Mouse (Mus musculus): ENCODE measurements around the gene Cebpg.

The Cebpg gene

DNA sequence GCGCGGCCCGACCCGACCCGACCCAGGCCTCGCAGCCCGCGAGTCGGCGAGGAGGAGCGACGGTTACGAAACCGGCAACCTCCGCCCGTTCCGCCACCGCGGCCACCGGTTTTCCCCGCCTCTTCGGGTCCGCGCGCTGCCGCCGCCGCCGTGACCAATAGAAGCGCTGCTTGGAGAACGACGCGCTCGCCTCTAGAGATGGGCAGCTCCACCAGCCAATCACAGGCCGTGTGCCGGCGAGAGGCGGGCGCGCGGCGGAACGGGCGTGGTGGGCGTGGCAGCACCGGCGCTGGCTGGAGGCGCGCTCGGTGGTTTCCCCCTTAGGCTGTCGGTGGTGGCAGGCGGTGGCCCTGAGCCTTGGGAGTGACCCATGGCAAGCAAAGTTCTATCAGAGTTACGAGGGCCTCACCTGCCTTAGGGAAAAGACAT lies at the start of gene Cebpg:
Gene Cebpg (minus strand): TSS at position 138 of the 429 bp plus-strand sequence.
- DNase-seq (ENCODE audit: low spot score): peak; percentile 96

- DNase-seq (ENCODE audit: low spot score): no peak
Observed at GRCm38 (mm10) chr7:35099528-35099927, 43.2 kb upstream of the Cebpg start.

- no peak for DNase-seq (ENCODE audit: low spot score)
Observed at GRCm38 (mm10) chr7:35098777-35099176, 42.4 kb upstream of the Cebpg start.

DNA sequence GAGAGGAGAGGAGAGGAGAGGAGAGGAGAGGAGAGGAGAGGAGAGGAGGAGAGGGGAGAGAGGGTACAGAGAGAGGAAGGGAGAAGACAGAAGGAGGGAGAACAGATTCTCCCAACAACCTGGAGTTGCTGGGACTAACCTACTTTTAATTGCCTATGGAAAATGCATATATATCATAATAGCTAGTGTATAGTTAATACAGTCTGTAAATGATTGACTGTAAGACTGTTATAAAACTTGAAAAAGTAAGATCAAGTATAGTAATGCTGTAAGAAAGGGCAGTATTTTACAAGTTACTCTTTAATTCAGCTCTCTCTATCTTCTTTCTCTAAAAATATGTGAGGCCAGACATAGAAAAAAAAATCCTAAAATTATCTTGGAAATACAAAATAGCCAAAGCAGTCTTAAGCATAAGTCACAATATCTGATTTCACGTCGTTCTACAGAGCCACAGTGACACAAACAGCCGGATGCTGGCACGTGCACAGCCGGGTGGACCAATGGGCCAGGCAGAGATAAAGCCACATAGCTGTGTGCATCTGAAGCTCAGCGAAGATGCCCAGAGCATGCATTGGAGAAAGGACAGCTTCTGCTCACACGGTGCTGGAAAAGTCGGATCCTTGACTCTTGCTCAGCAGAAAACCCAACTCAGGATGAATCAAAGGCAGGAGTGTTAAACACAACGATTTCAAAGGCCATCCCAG lies 38.8 kb upstream of the Cebpg start:
- no peak for DNase-seq (ENCODE audit: low spot score)

- no peak for DNase-seq (ENCODE audit: low spot score)
Observed at GRCm38 (mm10) chr7:35090550-35090949, 34.2 kb upstream of the Cebpg start.

GRCm38 (mm10) chr7:35086271-35086861 lies 30.0 kb upstream of the Cebpg start:
- DNase-seq (ENCODE audit: low spot score): no peak

DNA sequence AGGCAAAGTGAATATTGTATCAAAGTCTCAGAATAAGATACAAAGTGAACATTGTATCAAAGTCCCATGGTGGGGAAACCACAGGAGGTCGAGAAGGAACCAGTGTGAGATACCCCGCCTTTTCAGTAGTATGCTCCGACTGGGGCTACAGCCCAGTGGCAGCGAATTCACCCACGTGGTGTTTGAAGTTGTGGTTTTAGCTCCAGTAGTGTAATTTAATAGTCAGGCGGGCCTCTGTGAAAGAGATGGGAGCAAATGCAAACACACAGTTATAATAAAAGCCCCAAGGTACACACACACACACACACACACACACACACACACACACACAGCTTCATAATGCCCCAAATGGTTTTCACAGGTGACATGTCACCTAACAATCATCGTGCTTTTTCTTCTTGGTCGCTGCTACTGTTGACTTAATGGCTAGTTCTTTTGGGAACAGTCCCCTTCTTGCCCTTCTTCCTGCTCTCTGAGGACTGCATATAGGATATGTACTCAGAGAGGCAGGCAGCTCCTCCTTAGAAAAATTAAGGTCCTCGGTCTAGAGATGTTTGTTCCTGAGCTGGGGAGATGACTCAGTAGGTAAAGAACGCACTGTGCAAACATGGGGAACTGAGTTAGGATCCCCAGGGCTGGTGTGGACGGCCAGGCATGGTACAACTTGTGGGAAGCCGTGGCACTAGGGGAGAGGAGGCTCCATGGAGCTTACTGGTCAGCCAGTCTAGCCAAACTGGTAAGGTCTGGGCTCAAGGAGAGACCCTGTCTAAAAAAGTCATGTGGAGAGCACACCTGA lies 28.4 kb upstream of the Cebpg start:
- DNase-seq (ENCODE audit: low spot score): no peak

GRCm38 (mm10) chr7:35081406-35082104 lies 25.2 kb upstream of the Cebpg start:
- no peak for DNase-seq (ENCODE audit: low spot score)

GRCm38 (mm10) chr7:35080843-35081338 lies 24.5 kb upstream of the Cebpg start:
- no peak for DNase-seq (ENCODE audit: low spot score)

DNA sequence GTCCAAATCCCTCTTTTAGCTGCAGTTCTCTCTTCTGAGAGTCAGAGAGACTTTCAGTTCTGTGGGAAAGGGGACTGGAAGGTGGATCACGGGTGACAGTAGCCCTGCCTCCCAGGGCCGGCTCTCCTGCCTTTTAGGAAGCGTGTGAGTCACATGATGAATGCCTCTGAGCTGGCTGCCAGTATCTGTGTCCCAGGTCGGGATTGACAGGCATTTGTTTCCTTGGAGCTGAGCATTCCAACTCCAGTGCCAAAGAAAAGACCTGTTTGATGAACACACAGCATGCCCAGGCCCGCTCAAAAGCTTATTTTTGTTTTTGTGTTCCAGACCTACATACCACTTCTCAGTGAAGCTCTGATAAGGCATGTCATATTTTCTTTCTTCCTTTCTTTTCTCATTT lies 20.3 kb upstream of the Cebpg start:
- no peak for DNase-seq (ENCODE audit: low spot score)

DNA sequence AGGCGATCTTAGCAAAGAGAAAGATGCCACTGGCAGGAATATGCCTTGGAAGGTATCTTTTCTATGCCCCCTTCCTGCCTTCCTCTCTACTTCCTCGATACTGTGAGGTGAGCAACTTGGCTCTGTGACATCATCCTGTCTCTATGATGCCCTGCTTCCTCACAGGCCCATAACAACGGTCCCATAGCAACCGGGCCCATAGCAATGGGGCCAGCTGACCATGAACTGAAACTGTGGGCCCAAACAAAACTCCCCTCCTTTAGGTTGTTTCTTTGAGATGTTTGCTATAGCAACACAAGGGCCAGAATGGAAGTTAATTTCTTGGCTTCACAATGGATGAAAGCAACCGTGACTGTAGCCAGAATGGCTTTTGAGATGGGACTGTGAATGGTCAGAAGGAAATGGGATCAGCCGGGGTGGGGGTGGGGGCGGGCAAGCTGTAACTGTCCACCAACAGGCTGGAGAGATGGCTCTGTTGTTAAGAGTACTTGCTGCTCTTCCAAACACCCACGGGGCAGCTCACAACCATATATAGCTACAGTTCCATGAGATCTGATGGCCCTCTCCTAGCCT lies 10.4 kb upstream of the Cebpg start:
- no peak for DNase-seq (ENCODE audit: low spot score)

DNA sequence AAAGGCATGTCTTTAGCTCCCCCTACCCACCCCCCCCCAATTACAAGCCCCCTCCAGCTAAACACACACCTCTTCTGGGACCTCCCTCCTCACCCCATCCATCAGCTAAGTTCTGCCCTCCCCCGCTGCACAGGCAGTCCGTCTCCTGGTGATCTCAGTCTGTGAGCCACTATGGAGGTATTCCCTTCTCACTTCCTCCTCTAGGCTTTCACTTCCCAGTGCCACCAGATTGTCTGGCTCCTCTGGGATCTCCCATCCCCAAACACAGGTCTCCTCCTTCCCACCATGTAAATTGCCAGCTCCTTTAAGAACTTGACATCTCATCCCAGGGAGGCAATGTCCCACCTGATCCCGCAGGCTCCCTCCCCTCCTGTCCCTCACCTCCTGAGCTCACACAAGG lies 9.6 kb upstream of the Cebpg start:
- DNase-seq (ENCODE audit: low spot score): no peak

DNA sequence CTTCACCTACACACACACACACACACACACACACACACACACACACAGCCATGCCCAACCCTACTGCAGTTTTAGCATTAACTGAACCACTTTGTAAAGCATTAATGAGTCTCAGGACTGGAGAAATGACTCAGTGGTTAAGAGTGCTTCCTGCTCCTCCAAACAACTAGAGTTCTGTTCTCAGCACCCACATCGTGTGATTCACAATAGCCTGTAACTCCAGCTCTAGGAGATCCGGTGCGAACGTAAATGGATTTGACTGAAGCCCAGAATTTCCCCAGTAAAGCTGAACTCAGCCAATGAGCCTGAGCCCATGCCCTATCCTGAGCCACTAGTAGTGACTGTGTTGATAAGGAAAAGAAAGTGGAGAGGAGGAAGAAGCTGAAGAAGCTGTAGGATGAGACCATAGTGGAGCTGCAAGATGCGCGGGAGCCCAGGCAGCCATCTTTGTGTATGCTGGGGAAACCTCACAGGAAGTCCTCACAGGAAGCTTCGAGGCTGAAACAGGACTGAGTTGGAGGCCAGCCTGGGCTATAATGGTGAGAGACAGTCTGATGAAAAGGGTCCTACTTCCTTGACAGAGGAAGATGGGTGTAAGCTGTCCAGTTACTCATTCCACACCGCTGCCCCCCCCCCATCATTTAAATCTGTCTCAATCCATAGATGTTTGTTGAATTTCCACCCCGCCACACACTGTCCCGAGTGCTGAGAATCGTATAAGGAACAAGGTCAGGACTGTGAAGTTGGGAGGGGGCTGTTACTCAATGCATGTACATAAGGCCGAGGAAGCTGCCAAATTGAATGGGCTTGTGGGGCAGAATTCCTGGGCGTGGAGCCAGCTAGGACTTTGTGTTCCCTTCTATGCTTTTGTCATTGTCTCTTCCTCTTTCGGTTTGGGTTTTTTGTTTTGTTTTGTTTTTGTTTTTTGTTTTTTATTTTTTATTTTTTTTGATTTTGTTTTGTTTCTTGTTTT lies 8.2 kb upstream of the Cebpg start:
- DNase-seq (ENCODE audit: low spot score): no peak

GRCm38 (mm10) chr7:35059467-35059866 lies 3.1 kb upstream of the Cebpg start:
- DNase-seq (ENCODE audit: low spot score): no peak

- DNase-seq (ENCODE audit: low spot score): no peak
Observed at GRCm38 (mm10) chr7:35058329-35058728, 2.0 kb upstream of the Cebpg start.

DNA sequence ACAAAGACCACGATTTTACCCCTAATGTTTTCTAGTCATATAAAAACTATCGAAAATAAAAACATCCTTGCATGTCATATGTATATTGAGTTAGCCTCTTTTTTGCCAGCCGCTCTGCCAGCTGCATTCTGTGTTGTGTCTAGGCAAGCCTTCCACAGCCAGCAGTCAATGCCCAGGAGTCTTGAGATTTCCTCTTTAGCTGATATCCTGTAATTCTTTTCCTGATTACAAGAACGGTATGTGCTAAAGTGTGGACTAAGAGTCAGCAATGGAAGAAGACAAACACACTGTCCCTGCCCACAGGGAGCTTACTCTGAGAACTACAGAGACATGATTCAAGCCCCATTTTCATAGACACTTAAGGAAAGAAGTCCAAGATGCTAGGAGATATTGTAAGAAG lies 1.2 kb upstream of the Cebpg start:
- no peak for DNase-seq (ENCODE audit: low spot score)

GRCm38 (mm10) chr7:35056999-35057398 lies 626 bp upstream of the Cebpg start:
- DNase-seq (ENCODE audit: low spot score): no peak

DNA sequence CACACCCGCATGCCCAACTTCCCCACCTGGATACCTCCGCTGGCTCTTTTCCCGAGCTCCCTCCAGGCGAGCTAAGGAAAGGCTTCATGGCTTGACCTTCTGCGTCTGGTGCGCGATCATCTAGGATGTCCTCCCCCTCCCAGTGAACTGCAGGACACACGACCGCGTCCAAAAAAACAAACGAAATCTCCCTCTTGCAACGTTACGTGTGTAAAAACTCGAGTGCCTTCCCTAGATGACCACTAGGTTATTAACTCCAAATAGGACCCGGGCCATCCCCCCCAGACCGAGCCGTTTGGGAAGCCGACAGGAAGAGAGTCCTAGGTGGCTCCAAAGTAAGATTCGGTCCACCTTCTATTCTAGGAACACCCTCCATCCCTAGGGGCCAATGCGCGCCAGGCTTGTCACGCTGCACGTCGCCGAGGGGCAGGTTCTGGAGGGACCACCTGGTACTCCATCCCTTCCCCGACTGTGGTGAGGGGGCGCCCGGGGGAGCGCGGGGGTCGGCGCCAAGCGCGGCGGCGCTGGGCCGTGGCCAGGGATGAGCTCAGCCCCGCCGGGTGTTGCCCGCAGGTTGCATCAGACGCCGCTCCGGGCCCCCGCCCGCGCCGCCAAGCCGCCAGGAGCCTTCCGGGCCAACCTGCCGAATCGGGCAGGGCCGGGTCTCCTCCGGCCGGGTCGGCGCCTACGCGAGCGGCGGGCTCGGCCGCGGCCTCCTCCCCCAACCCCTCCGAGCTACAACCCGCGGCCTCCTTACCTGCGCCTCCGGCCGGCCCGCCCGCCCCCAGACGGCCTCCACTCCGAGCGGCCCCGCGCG lies 546 bp downstream of the Cebpg start:
- peak; percentile 44 for DNase-seq (ENCODE audit: low spot score)

DNA sequence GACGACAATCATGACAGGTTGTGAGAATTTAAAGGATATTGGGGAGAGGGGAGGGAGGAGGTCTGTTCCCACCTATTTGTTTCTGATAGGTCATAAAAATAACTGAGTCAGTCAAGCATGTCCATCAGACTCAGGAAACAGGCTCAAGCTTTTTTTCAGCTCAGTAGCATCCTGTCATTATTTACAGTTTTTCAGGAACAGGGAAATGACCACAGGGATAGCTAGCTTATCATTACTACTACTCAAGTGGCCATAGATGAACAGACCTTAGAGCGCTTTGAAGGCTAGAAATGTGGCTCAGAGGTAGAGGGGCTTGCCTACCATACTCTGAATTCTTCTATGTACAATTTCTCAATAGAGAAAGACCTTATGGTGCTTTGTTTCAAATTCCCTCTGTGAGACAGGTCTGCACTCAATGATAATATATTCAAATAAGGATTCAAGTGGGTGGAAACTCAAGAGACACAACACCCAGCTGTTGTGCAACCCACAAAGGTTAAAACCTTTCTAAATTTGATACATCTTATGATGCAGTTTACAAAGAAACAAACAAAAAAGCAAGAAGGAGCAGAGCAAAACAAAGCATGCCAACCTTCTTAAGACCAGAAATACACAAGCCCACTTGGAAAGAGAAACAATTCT lies 1.3 kb downstream of the Cebpg start:
- DNase-seq (ENCODE audit: low spot score): no peak
